Mouse (Mus musculus) G1E (cell line): ENCODE results near the gene Ppp1r3f.

Experiments
- CTCF ChIP-seq: IDR thresholded peaks from 2 replicates; pipeline ENCODE4 v1.5.1; 2012; ENCODE audit warnings: low read depth, low read length, inconsistent platforms, mixed read lengths
- GATA1 ChIP-seq: IDR thresholded peaks from 2 replicates; pipeline ENCODE4 v1.6.1; 2012; ENCODE audit warnings: borderline replicate concordance, low read length, inconsistent platforms, mixed read lengths
- POLR2AphosphoS5 ChIP-seq: IDR thresholded peaks from 2 replicates; pipeline ENCODE4 v1.6.1; 2012; ENCODE audit warnings: low read depth, low read length, inconsistent platforms; ENCODE audit not compliant: insufficient replicate concordance

GRCm38 (mm10) chrX:7573176-7574086 is 652 bp downstream of the Ppp1r3f start, which contains the start of gene Foxp3:
- TF ChIP-seq CTCF (no peak), GATA1 (no peak), POLR2AphosphoS5 (no peak)
